Mouse (Mus musculus): ENCODE data around the gene Lpgat1. TPM values are rescaled to one million over a fixed set of nuclear protein-coding genes. Genes with fewer than 3 reads are reported as not detected.
A peak's percentile ranks its signal among the peaks of the same experiment; 100 is the strongest.

Lpgat1 gene
- polyA plus RNA-seq, 1 experiment = 17.6 TPM

GRCm38 (mm10) chr1:191704535-191704934 is 13.1 kb upstream of the Lpgat1 start:
- WGBS = 61% methylated on average over 4 of the region's 4 CpGs
- TF ChIP-seq CTCF (conservative IDR thresholded peaks at IDR 0.05; ENCODE audit: insufficient read depth, insufficient read length, low read depth, low read length) = no peak
- TF ChIP-seq POLR2A (IDR thresholded peaks at IDR 0.05; ENCODE audit: low read depth, low read length) = no peak
- Histone ChIP-seq H3K4me3 (ENCODE audit: insufficient read depth, low read depth, low read length) (no peak overlapping the region), H3K4me1 (ENCODE audit: control insufficient read depth, insufficient read depth, low read length) (no peaks in the 10 kb centered on the region; the same call in 1 of the 2 replicates), H3K36me3 (ENCODE audit: control insufficient read depth, insufficient read depth, low read length) (no peaks in the 10 kb centered on the region), H3K27me3 (replicated peaks; ENCODE audit: control insufficient read depth, insufficient read depth, low read length) (no peaks in the 10 kb centered on the region), H3K27ac (ENCODE audit: insufficient read depth, low read depth, low read length) (no peak overlapping the region)
- DNase-seq = no peak

GRCm38 (mm10) chr1:191706541-191707078 is 11.0 kb upstream of the Lpgat1 start:
- no peaks in the 10 kb centered on the region for H3K36me3 ChIP-seq (ENCODE audit: control insufficient read depth, insufficient read depth, low read length)
- WGBS = 80% methylated on average over 3 of the region's 3 CpGs

GRCm38 (mm10) chr1:191709811-191710210 is 7.8 kb upstream of the Lpgat1 start:
- Histone ChIP-seq H3K4me3 (ENCODE audit: insufficient read depth, low read depth, low read length) (no peak overlapping the region), H3K27me3 (replicated peaks; ENCODE audit: control insufficient read depth, insufficient read depth, low read length) (no peaks in the 10 kb centered on the region), H3K36me3 (ENCODE audit: control insufficient read depth, insufficient read depth, low read length) (no peaks in the 10 kb centered on the region), H3K4me1 (ENCODE audit: control insufficient read depth, insufficient read depth, low read length) (no peaks in the 10 kb centered on the region; the same call in 1 of the 2 replicates), H3K27ac (ENCODE audit: insufficient read depth, low read depth, low read length) (no peak overlapping the region)
- WGBS = 75% methylated on average over 2 of the region's 2 CpGs
- DNase-seq = no peak
- TF ChIP-seq CTCF (conservative IDR thresholded peaks at IDR 0.05; ENCODE audit: insufficient read depth, insufficient read length, low read depth, low read length) = no peak
- no peak for TF ChIP-seq POLR2A (IDR thresholded peaks at IDR 0.05; ENCODE audit: low read depth, low read length)

More at GRCm38 (mm10) chr1:191706541-191707078, 11.0 kb upstream of the Lpgat1 start:
- TF ChIP-seq POLR2A (IDR thresholded peaks at IDR 0.05; ENCODE audit: low read depth, low read length) (no peak), CTCF (conservative IDR thresholded peaks at IDR 0.05; ENCODE audit: insufficient read depth, insufficient read length, low read depth, low read length) (no peak)
- no peak for DNase-seq
- Histone ChIP-seq H3K27me3 (replicated peaks; ENCODE audit: control insufficient read depth, insufficient read depth, low read length) (no peaks in the 10 kb centered on the region), H3K4me3 (ENCODE audit: insufficient read depth, low read depth, low read length) (no peak overlapping the region), H3K27ac (ENCODE audit: insufficient read depth, low read depth, low read length) (no peak overlapping the region), H3K4me1 (ENCODE audit: control insufficient read depth, insufficient read depth, low read length) (no peaks in the 10 kb centered on the region; the same call in 1 of the 2 replicates)

GRCm38 (mm10) chr1:191712224-191712838 is 5.3 kb upstream of the Lpgat1 start:
- no peaks in the 10 kb centered on the region for H3K27me3 ChIP-seq (replicated peaks; ENCODE audit: control insufficient read depth, insufficient read depth, low read length)
- no peak overlapping the region for H3K27ac ChIP-seq (ENCODE audit: insufficient read depth, low read depth, low read length)
- H3K36me3 ChIP-seq (ENCODE audit: control insufficient read depth, insufficient read depth, low read length) = no peaks in the 10 kb centered on the region
- 86% methylated on average over 4 of the region's 4 CpGs for WGBS
- no peak for DNase-seq
- H3K4me3 ChIP-seq (ENCODE audit: insufficient read depth, low read depth, low read length) = no peak overlapping the region
- no peak for TF ChIP-seq POLR2A (IDR thresholded peaks at IDR 0.05; ENCODE audit: low read depth, low read length)
- TF ChIP-seq CTCF (conservative IDR thresholded peaks at IDR 0.05; ENCODE audit: insufficient read depth, insufficient read length, low read depth, low read length) = no peak
- H3K4me1 ChIP-seq (ENCODE audit: control insufficient read depth, insufficient read depth, low read length) = peaks cover 3% of the 10 kb centered on the region; the same call in 1 of the 2 replicates

- no peaks in the 10 kb centered on the region for H3K27me3 ChIP-seq (replicated peaks; ENCODE audit: control insufficient read depth, insufficient read depth, low read length)
- DNase-seq = peak; percentile 33
- H3K4me3 ChIP-seq (ENCODE audit: insufficient read depth, low read depth, low read length) = no peak overlapping the region
- H3K4me1 ChIP-seq (ENCODE audit: control insufficient read depth, insufficient read depth, low read length) = peaks cover 3% of the 10 kb centered on the region; the same call in 1 of the 2 replicates
- H3K36me3 ChIP-seq (ENCODE audit: control insufficient read depth, insufficient read depth, low read length) = no peaks in the 10 kb centered on the region
- TF ChIP-seq CTCF (conservative IDR thresholded peaks at IDR 0.05; ENCODE audit: insufficient read depth, insufficient read length, low read depth, low read length) = no peak
- no peak for TF ChIP-seq POLR2A (IDR thresholded peaks at IDR 0.05; ENCODE audit: low read depth, low read length)
- 64% methylated on average over 3 of the region's 3 CpGs for WGBS
- 0 out of 2 replicates have a peak overlapping the region, but pooled peaks have one; percentile 16 for H3K27ac ChIP-seq (ENCODE audit: insufficient read depth, low read depth, low read length)
Measured at GRCm38 (mm10) chr1:191713813-191714212, 3.8 kb upstream of the Lpgat1 start.

GRCm38 (mm10) chr1:191715150-191715549 is 2.5 kb upstream of the Lpgat1 start:
- TF ChIP-seq CTCF (conservative IDR thresholded peaks at IDR 0.05; ENCODE audit: insufficient read depth, insufficient read length, low read depth, low read length) = no peak
- TF ChIP-seq POLR2A (IDR thresholded peaks at IDR 0.05; ENCODE audit: low read depth, low read length) = no peak
- no peaks in the 10 kb centered on the region for H3K27me3 ChIP-seq (replicated peaks; ENCODE audit: control insufficient read depth, insufficient read depth, low read length)
- no peaks in the 10 kb centered on the region for H3K36me3 ChIP-seq (ENCODE audit: control insufficient read depth, insufficient read depth, low read length)
- H3K4me3 ChIP-seq (ENCODE audit: insufficient read depth, low read depth, low read length) = no peak overlapping the region
- H3K4me1 ChIP-seq (ENCODE audit: control insufficient read depth, insufficient read depth, low read length) = peaks cover 3% of the 10 kb centered on the region; the same call in 1 of the 2 replicates
- no peak overlapping the region for H3K27ac ChIP-seq (ENCODE audit: insufficient read depth, low read depth, low read length)
- WGBS = 84% methylated on average over 2 of the region's 2 CpGs
- no peak for DNase-seq

GRCm38 (mm10) chr1:191717141-191717540 is 493 bp upstream of the Lpgat1 start:
- DNase-seq = no peak
- 0% methylated on average over 1 of the region's 1 CpGs for WGBS

More at GRCm38 (mm10) chr1:191717141-191717540, 493 bp upstream of the Lpgat1 start:
- H3K27me3 ChIP-seq (replicated peaks; ENCODE audit: control insufficient read depth, insufficient read depth, low read length) = no peaks in the 10 kb centered on the region
- H3K4me1 ChIP-seq (ENCODE audit: control insufficient read depth, insufficient read depth, low read length) = peaks cover 9% of the 10 kb centered on the region; the same call in 1 of the 2 replicates
- peak overlapping the region; percentile 97 for H3K27ac ChIP-seq (ENCODE audit: insufficient read depth, low read depth, low read length)
- no peaks in the 10 kb centered on the region; the same call in 1 of the 2 replicates for H3K36me3 ChIP-seq (ENCODE audit: control insufficient read depth, insufficient read depth, low read length)
- no peak for TF ChIP-seq CTCF (conservative IDR thresholded peaks at IDR 0.05; ENCODE audit: insufficient read depth, insufficient read length, low read depth, low read length)
- TF ChIP-seq POLR2A (IDR thresholded peaks at IDR 0.05; ENCODE audit: low read depth, low read length) = no peak
- H3K4me3 ChIP-seq (ENCODE audit: insufficient read depth, low read depth, low read length) = peak overlapping the region; percentile 90
